Mouse (Mus musculus) layer of hippocampus, postnatal 10 days (tissue): ENCODE results near the gene Chil3. TPM values are rescaled to one million over a fixed set of nuclear protein-coding genes. Genes with fewer than 3 reads are reported as not detected.
"Not testable (repeated sequence)": the region's sequence is repeated elsewhere in the genome, so short reads cannot be mapped to it uniquely, and the experiment has no call there.

Experiments
- DNase-seq, 2 experiments: peaks; one replicate each; pipeline ENCODE4 v3.0.0; 2021; ENCODE audit warnings: low spot score in 2 of 2
- long read RNA-seq: library from polyadenylated mRNA; stranded (forward); transcript quantifications from one replicate; pipeline ENCODE4 v2.0.0, GENCODE M21; 2023
- total RNA-seq, 2 experiments: library from RNA; stranded (reverse); gene quantifications; 2 replicates each; pipeline ENCODE4 v1.2.3; 2021

Chil3 gene
- under 1 TPM in 1 of 2 experiments, not detected in 1; 0.39 TPM for total RNA-seq
- long read RNA-seq, result 0 reads

- no peak for DNase-seq
Observed at GRCm38 (mm10) chr3:106167464-106167863, at the start of gene Chil3. TSS of gene Chil3 (minus strand) at chr3:106167564.

GRCm38 (mm10) chr3:106198030-106198429, 30.7 kb upstream of the Chil3 start:
- DNase-seq, result not testable (repeated sequence)

GRCm38 (mm10) chr3:106197246-106197645, 29.9 kb upstream of the Chil3 start:
- DNase-seq, result not testable (repeated sequence)

- no peak for DNase-seq
Observed at GRCm38 (mm10) chr3:106196276-106196675, 28.9 kb upstream of the Chil3 start.

- no peak for DNase-seq
Observed at GRCm38 (mm10) chr3:106195486-106195885, 28.1 kb upstream of the Chil3 start.

- DNase-seq, result no peak
Observed at GRCm38 (mm10) chr3:106187991-106188390, 20.6 kb upstream of the Chil3 start.

GRCm38 (mm10) chr3:106177509-106178189, 10.3 kb upstream of the Chil3 start:
- DNase-seq, result no peak

- DNase-seq, result not testable (repeated sequence)
Observed at GRCm38 (mm10) chr3:106174971-106175370, 7.6 kb upstream of the Chil3 start.

- DNase-seq, result not testable (repeated sequence)
Observed at GRCm38 (mm10) chr3:106172506-106172905, 5.1 kb upstream of the Chil3 start.

- no peak for DNase-seq
Observed at GRCm38 (mm10) chr3:106171135-106171731, 3.9 kb upstream of the Chil3 start.

GRCm38 (mm10) chr3:106170522-106171053, 3.2 kb upstream of the Chil3 start:
- no peak for DNase-seq

- no peak for DNase-seq
Observed at GRCm38 (mm10) chr3:106154413-106154812, 13.0 kb downstream of the Chil3 start.

GRCm38 (mm10) chr3:106144081-106144480, 23.3 kb downstream of the Chil3 start:
- DNase-seq, result no peak

- DNase-seq, result peak; percentile 79 to 85
Observed at GRCm38 (mm10) chr3:106131690-106132089, 35.7 kb downstream of the Chil3 start.

- DNase-seq, result no peak
Observed at GRCm38 (mm10) chr3:106128807-106129493, 38.4 kb downstream of the Chil3 start.

- no peak for DNase-seq
Observed at GRCm38 (mm10) chr3:106126999-106127398, 40.4 kb downstream of the Chil3 start.

GRCm38 (mm10) chr3:106112929-106113328, 54.4 kb downstream of the Chil3 start, which contains the start of gene Chia1:
TSS of gene Chia1 (plus strand) at chr3:106113229.
- no peak for DNase-seq

Other genes with a start within 250 kb of the Chil3 start
- 1 to 10 TPM; 1.2 to 1.6 TPM for gene I830077J02Rik, start 234.9 kb downstream of the Chil3 start, total RNA-seq
- gene Wdr77, start 208.2 kb downstream of the Chil3 start, total RNA-seq, result 10 to 100 TPM; 62.4 to 63.4 TPM
- 100 to 1,000 TPM; 325 to 334 TPM for gene Atp5f1, start 207.5 kb downstream of the Chil3 start, total RNA-seq
- 1 to 10 TPM; 2.2 to 2.5 TPM for gene Ovgp1, start 193.9 kb downstream of the Chil3 start, total RNA-seq
- 1 to 10 TPM in 1 of 2 experiments, under 1 TPM in 1; 0.65 to 1.4 TPM for gene Pifo, start 152.9 kb downstream of the Chil3 start, total RNA-seq
- gene Chil5, start 134.8 kb downstream of the Chil3 start, total RNA-seq, result under 1 TPM in 1 of 2 experiments, not detected in 1; 0.39 TPM
- gene Chia1, start 54.3 kb downstream of the Chil3 start, total RNA-seq, result 1 to 10 TPM in 1 of 2 experiments, under 1 TPM in 1; 0.91 to 1.3 TPM
- gene Chil4, start 51.9 kb upstream of the Chil3 start, total RNA-seq, result not detected
- not detected for gene Chil6, start 238.6 kb upstream of the Chil3 start, total RNA-seq